Mouse (Mus musculus) stomach, postnatal 0 days (tissue): ENCODE measurements around the gene Papolg.

Experiments
- CTCF ChIP-seq: IDR thresholded peaks from 2 replicates; pipeline ENCODE4 v1.5.1; 2016; ENCODE audit warnings: antibody characterized with exemption, low read depth, mild to moderate bottlenecking, moderate library complexity
- EP300 ChIP-seq: optimal IDR thresholded peaks from 2 replicates; pipeline ENCODE3; 2016; ENCODE audit warnings: antibody characterized with exemption

DNA sequence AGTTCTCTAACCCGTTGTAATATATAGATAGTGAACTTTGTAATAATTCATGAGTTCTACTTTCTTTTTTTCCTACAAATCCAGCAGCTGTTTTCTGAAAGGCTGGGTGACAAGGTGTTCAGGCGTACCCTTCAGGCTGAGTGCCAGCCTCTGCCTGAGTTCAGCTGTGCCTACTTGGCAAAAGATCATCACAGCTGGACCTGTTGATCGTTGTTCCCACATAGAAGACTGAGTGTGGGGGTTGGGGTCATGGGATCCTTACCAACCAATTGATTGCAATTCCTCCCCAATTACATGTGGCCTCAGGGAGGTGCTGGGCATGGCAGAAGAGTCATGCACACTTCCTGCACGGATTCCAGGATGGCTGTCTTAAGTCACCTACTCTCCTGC, 38.3 kb downstream of the Papolg start:
- TF ChIP-seq CTCF, result no peak
- TF ChIP-seq EP300, result no peak
